Mouse (Mus musculus): ENCODE results near the gene Ppp1r9b. TPM values are rescaled to one million over a fixed set of nuclear protein-coding genes. Genes with fewer than 3 reads are reported as not detected.

The Ppp1r9b gene
- polyA plus RNA-seq, 1 experiment from 2014 or later: 27.1 TPM

DNA sequence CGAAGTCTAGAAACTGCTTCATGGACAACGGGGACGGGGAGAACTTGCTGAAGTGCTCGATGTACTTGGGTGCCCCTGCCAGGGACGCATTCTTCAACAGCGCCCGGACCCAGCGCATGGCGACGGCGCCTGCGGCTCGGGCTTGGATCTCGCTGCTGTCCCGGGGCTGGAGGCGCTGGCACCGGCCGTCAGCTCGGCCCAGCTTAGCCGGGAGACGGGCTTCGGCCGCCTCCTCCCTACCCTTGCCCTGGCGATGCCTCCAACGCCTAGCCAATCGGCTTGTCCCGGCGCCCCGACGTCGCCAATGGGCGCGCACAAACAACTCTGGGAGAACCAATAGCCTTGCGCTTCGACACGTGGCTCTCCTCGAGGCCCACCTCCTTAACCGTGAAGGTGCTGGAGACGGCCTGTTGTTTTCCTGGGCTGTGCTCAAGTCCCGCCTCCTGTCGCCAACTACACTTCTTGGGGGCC lies 50.3 kb downstream of the Ppp1r9b start, which contains the start of gene Pdk2:
Pdk2 (minus strand) TSS at position 216 of the 471 bp plus-strand sequence.
- H3K4me2 ChIP-seq (replicated peaks): peak within 1 kb of the TSS; percentile 71
- H3K27me3 ChIP-seq (ENCODE audit: control insufficient read depth, insufficient read depth, low read length): no peaks in the 10 kb centered on the region
- peak; percentile 97 for ATAC-seq (ENCODE audit: low FRiP score)
- no peaks in the 10 kb centered on the region for H3K9me3 ChIP-seq (ENCODE audit: control insufficient read depth, low read length)
- WGBS: under 1% methylated on average over 41 of the region's 41 CpGs
- peak; percentile 92 for DNase-seq (ENCODE audit: low spot score)
- H3K9ac ChIP-seq: peak within 1 kb of the TSS; percentile 53
- peaks cover 14% of the 10 kb centered on the region; the same call in 1 of the 2 replicates for H3K4me1 ChIP-seq (replicated peaks; ENCODE audit: control insufficient read depth, insufficient read depth, low read length)
- peak within 1 kb of the TSS; percentile 22 for H3K27ac ChIP-seq
- H3K36me3 ChIP-seq (replicated peaks; ENCODE audit: control insufficient read depth, insufficient read depth): peaks cover 3% of the 10 kb centered on the region
- peak within 1 kb of the TSS; percentile 48 for H3K4me3 ChIP-seq (replicated peaks; ENCODE audit: low read length)

DNA sequence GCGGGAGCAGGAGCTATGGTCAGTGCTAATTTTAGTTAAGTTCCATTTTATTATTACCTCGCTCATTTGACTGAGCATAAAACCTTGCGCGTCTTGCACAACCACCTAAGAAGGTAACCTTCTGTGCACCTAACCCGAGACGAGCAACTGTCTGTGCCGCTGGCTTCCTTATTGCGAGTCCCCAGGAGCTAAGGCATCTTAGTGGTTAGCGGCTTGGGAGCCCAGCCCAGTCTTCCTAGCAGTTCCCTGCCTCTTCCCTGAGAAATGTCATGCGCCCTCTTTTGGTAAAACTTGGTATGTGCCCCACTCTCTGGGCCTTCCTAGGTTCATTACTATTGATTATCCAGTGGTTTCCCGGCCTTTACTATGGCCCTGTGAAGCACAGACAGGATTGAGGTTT lies 51.3 kb downstream of the Ppp1r9b start:
- Histone ChIP-seq H3K9me3 (ENCODE audit: control insufficient read depth, low read length) (no peaks in the 10 kb centered on the region), H3K36me3 (replicated peaks; ENCODE audit: control insufficient read depth, insufficient read depth) (peaks cover 3% of the 10 kb centered on the region), H3K27me3 (ENCODE audit: control insufficient read depth, insufficient read depth, low read length) (no peaks in the 10 kb centered on the region), H3K4me1 (replicated peaks; ENCODE audit: control insufficient read depth, insufficient read depth, low read length) (peaks cover 14% of the 10 kb centered on the region; the same call in 1 of the 2 replicates), H3K4me3 (replicated peaks; ENCODE audit: low read length) (peak overlapping the region; percentile 16), H3K4me2 (replicated peaks) (peak overlapping the region; percentile 71), H3K27ac (no peak overlapping the region), H3K9ac (peak overlapping the region; percentile 28)
- under 1% methylated on average over 11 of the region's 11 CpGs for WGBS
- DNase-seq (ENCODE audit: low spot score): peak; percentile 85
- no peak for ATAC-seq (ENCODE audit: low FRiP score)

DNA sequence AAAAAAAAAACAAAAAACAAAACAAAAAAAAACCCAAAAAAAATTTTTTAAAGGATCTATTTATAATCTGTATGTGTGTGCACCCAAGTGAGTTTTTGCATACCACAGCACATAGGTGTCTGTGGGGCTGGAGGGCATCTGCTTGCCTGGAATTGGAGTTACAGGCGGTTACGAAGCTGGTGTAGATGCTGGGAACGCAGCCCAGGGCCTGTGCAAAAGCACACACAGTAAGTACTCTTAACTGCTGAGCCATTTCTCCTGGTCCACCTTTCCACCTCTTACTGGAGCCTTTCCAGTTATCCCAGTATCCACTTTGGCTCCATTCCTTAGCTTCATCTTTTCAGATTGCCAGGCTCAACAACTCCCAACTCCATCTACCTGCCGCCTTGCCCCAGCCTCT lies 52.2 kb downstream of the Ppp1r9b start:
- no peaks in the 10 kb centered on the region for H3K9me3 ChIP-seq (ENCODE audit: control insufficient read depth, low read length)
- H3K4me1 ChIP-seq (replicated peaks; ENCODE audit: control insufficient read depth, insufficient read depth, low read length): peaks cover 14% of the 10 kb centered on the region; the same call in 1 of the 2 replicates
- no peak overlapping the region for H3K9ac ChIP-seq
- no peak overlapping the region for H3K4me3 ChIP-seq (replicated peaks; ENCODE audit: low read length)
- WGBS: 85% methylated on average over 4 of the region's 4 CpGs
- no peak overlapping the region for H3K27ac ChIP-seq
- H3K27me3 ChIP-seq (ENCODE audit: control insufficient read depth, insufficient read depth, low read length): no peaks in the 10 kb centered on the region
- H3K36me3 ChIP-seq (replicated peaks; ENCODE audit: control insufficient read depth, insufficient read depth): peaks cover 3% of the 10 kb centered on the region
- no peak for DNase-seq (ENCODE audit: low spot score)
- no peak for ATAC-seq (ENCODE audit: low FRiP score)
- H3K4me2 ChIP-seq (replicated peaks): no peak overlapping the region

DNA sequence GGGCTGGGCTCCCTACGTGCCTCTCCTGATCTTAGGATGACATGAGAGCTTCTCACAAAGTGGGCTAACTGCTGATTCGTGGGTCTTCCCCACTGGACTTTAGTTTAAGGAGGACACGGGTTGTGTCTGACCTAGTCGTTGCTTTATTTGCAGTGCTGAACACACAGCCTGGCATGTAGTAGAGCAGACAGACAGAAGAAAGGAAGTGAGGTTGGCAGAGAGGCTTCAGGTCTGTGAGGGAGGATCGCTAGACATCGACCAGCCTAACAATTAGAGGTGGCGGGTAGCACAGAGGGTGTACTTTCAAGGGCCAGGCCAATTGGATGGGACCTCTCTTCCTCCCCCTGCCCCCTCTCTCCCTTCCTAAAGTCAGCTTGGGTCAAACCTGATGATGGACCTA lies 52.8 kb downstream of the Ppp1r9b start:
- no peak overlapping the region for H3K9ac ChIP-seq
- ATAC-seq (ENCODE audit: low FRiP score) (no peak), DNase-seq (ENCODE audit: low spot score) (no peak)
- no peaks in the 10 kb centered on the region for H3K27me3 ChIP-seq (ENCODE audit: control insufficient read depth, insufficient read depth, low read length)
- H3K4me1 ChIP-seq (replicated peaks; ENCODE audit: control insufficient read depth, insufficient read depth, low read length): peaks cover 14% of the 10 kb centered on the region; the same call in 1 of the 2 replicates
- H3K36me3 ChIP-seq (replicated peaks; ENCODE audit: control insufficient read depth, insufficient read depth): peaks cover 3% of the 10 kb centered on the region
- no peaks in the 10 kb centered on the region for H3K9me3 ChIP-seq (ENCODE audit: control insufficient read depth, low read length)
- no peak overlapping the region for H3K4me3 ChIP-seq (replicated peaks; ENCODE audit: low read length)
- 55% methylated on average over 7 of the region's 7 CpGs for WGBS
- H3K27ac ChIP-seq: no peak overlapping the region
- H3K4me2 ChIP-seq (replicated peaks): no peak overlapping the region

DNA sequence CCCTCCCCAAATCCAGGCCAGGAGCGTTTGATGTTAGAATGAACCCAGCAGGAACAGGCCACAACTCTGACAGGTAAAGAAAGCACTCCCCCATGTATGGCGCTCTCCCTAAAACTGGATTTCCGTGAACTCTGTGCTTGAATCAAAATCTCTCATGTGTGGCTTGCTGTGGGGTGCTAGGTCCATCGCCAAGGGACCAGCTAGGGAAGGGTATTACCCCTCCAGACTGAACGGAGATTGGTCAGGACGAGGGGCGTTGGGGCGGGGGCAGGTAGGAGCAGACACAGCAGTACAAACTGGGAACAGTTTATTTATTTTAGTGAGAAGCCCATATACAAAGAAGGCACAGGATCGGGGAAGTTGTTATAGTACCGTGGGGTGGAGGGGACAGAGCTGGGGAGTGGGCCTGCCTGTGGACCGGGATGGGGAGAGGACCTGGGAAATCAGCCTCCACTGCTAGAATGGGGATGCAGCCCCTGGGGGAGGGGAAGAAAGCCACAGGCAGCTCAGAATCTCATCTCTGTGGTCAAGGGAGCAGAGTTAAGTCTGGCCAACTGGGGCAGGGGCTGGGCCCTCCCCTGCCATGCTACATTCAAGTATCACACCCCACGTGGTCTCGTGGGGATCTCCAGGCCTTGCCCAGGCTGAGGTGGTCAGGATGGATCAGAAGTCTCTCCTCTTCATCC lies 53.5 kb downstream of the Ppp1r9b start:
- H3K4me1 ChIP-seq (replicated peaks; ENCODE audit: control insufficient read depth, insufficient read depth, low read length): peaks cover 14% of the 10 kb centered on the region; the same call in 1 of the 2 replicates
- DNase-seq (ENCODE audit: low spot score) (no peak), ATAC-seq (ENCODE audit: low FRiP score) (no peak)
- peaks cover 3% of the 10 kb centered on the region for H3K36me3 ChIP-seq (replicated peaks; ENCODE audit: control insufficient read depth, insufficient read depth)
- H3K4me3 ChIP-seq (replicated peaks; ENCODE audit: low read length): no peak overlapping the region
- no peaks in the 10 kb centered on the region for H3K27me3 ChIP-seq (ENCODE audit: control insufficient read depth, insufficient read depth, low read length)
- H3K9me3 ChIP-seq (ENCODE audit: control insufficient read depth, low read length): no peaks in the 10 kb centered on the region
- no peak overlapping the region for H3K27ac ChIP-seq
- 57% methylated on average over 13 of the region's 13 CpGs for WGBS
- H3K4me2 ChIP-seq (replicated peaks): no peak overlapping the region
- no peak overlapping the region for H3K9ac ChIP-seq

DNA sequence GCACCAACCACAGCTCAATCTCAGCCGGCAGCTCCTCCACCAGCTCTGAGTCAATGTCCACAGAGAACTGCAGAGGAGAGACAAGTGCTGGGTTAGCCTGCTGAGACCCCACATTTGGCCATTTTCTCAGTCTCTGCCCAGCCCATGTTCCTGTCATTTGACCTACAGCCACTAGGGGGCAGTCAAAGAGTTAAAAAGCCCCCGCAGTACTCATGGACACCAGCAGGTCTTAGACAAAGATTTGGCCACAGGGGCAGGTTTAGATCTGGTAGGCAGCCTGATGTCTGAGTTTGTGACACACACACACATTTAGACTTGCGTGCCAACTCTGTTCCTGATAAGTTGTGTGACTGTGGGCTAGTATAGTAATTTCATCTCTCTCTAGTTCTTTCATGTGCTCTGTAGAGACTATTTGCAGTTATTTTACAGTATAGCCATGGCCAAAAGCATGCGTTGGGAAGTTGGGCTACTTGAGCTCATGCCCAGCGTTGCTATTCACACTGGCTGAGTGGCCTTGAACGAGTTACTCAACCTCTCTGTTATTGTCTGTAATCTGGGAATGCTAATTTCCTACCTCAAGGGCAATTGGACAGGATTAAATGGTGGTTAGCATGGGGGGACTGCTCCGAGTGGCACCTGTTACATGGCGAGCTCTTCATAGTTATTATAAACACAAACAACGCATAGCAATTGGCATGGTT lies 56.3 kb downstream of the Ppp1r9b start:
- ATAC-seq (ENCODE audit: low FRiP score) (peak; percentile 45; the same call in 1 of the 2 replicates), DNase-seq (ENCODE audit: low spot score) (peak; percentile 80)
- H3K36me3 ChIP-seq (replicated peaks; ENCODE audit: control insufficient read depth, insufficient read depth): peaks cover 11% of the 10 kb centered on the region
- H3K27ac ChIP-seq: no peak overlapping the region
- WGBS: 63% methylated on average over 9 of the region's 9 CpGs
- no peak overlapping the region for H3K4me3 ChIP-seq (replicated peaks; ENCODE audit: low read length)
- H3K9me3 ChIP-seq (ENCODE audit: control insufficient read depth, low read length): no peaks in the 10 kb centered on the region
- no peaks in the 10 kb centered on the region for H3K27me3 ChIP-seq (ENCODE audit: control insufficient read depth, insufficient read depth, low read length)
- no peaks in the 10 kb centered on the region for H3K4me1 ChIP-seq (replicated peaks; ENCODE audit: control insufficient read depth, insufficient read depth, low read length)
- no peak overlapping the region for H3K9ac ChIP-seq
- H3K4me2 ChIP-seq (replicated peaks): no peak overlapping the region

DNA sequence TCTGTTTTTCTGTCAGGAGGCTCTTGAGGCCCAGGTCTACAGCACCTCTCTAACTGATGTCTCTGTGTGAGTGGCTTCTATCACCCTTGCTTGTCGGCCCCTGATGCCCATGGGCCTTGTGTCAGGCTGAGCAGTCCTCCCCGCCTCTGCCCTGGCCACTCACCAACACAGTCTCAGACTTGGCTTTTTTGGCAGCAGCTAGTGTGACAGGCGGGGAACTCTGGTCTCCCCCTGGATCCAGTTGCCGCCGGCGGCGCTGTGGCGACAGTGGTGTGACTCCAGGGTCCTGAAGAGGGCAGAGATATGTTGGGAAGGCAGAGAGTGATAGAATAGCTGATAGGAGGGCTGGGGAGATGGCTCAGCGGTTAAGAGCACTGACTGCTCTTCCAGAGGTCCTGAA lies 62.2 kb downstream of the Ppp1r9b start:
- no peak for DNase-seq (ENCODE audit: low spot score)

More for the DNA sequence above, 62.2 kb downstream of the Ppp1r9b start:
- Histone ChIP-seq H3K36me3 (replicated peaks; ENCODE audit: control insufficient read depth, insufficient read depth) (peaks cover 44% of the 10 kb centered on the region), H3K9ac (no peak overlapping the region), H3K4me1 (replicated peaks; ENCODE audit: control insufficient read depth, insufficient read depth, low read length) (no peaks in the 10 kb centered on the region), H3K27ac (no peak overlapping the region), H3K27me3 (ENCODE audit: control insufficient read depth, insufficient read depth, low read length) (peaks cover 3% of the 10 kb centered on the region; the same call in 1 of the 2 replicates), H3K4me2 (replicated peaks) (no peak overlapping the region), H3K9me3 (ENCODE audit: control insufficient read depth, low read length) (no peaks in the 10 kb centered on the region), H3K4me3 (replicated peaks; ENCODE audit: low read length) (no peak overlapping the region)
- ATAC-seq (ENCODE audit: low FRiP score): no peak
- 69% methylated on average over 9 of the region's 9 CpGs for WGBS

Other genes starting within 250 kb of the Ppp1r9b start
- gene Cdc34b, start 249.3 kb upstream of the Ppp1r9b start, polyA plus RNA-seq (2014; fragmentation: Nextera tagmentation; extraction: Ambion mirVana): not detected in 2 replicates
- gene Tmem92, start 208.3 kb upstream of the Ppp1r9b start, polyA plus RNA-seq (2014; fragmentation: Nextera tagmentation; extraction: Ambion mirVana): not detected in 2 replicates
- 125 and 157 TPM in 2 replicates for gene Col1a1, start 54.8 kb upstream of the Ppp1r9b start, polyA plus RNA-seq (2014; fragmentation: Nextera tagmentation; extraction: Ambion mirVana)
- gene Hils1, start 23.4 kb upstream of the Ppp1r9b start, polyA plus RNA-seq (2014; fragmentation: Nextera tagmentation; extraction: Ambion mirVana): not detected in 2 replicates
- gene Sgca, start 14.7 kb upstream of the Ppp1r9b start, polyA plus RNA-seq (2014; fragmentation: Nextera tagmentation; extraction: Ambion mirVana): 0.17 TPM in 1 of 2 replicates, not detected in the other
- 130 and 135 TPM in 2 replicates for gene Samd14, start 18.8 kb downstream of the Ppp1r9b start, polyA plus RNA-seq (2014; fragmentation: Nextera tagmentation; extraction: Ambion mirVana)
- 22.7 and 25.2 TPM in 2 replicates for gene Pdk2, start 50.3 kb downstream of the Ppp1r9b start, polyA plus RNA-seq (2014; fragmentation: Nextera tagmentation; extraction: Ambion mirVana)
- 15.6 and 16.9 TPM in 2 replicates for gene Itga3, start 85.8 kb downstream of the Ppp1r9b start, polyA plus RNA-seq (2014; fragmentation: Nextera tagmentation; extraction: Ambion mirVana)
- gene Dlx3, start 129.1 kb downstream of the Ppp1r9b start, polyA plus RNA-seq (2014; fragmentation: Nextera tagmentation; extraction: Ambion mirVana): 0.07 and 0.27 TPM in 2 replicates
- gene Dlx4, start 155.2 kb downstream of the Ppp1r9b start, polyA plus RNA-seq (2014; fragmentation: Nextera tagmentation; extraction: Ambion mirVana): not detected in 2 replicates

All from hindbrain, embryonic 14.5 days (tissue).